Mouse (Mus musculus): Measurements from ENCODE around the gene Efcab12. TPM values are rescaled to one million over a fixed set of nuclear protein-coding genes. Genes with fewer than 3 reads are reported as not detected.

Gene Efcab12
- polyA plus RNA-seq, 1 experiment from 2014 or later = 2.3 TPM

GRCm38 (mm10) chr6:115770852-115771251 lies 67.4 kb downstream of the Efcab12 start:
- peaks cover 28% of the 10 kb centered on the region for H3K4me1 ChIP-seq (replicated peaks)
- WGBS = 78% methylated on average over 4 of the region's 4 CpGs
- no peaks in the 10 kb centered on the region for H3K27me3 ChIP-seq (ENCODE audit: insufficient read depth, poor library complexity, severe bottlenecking)
- H3K9me3 ChIP-seq = no peaks in the 10 kb centered on the region
- no peaks in the 10 kb centered on the region for H3K36me3 ChIP-seq
- no peak overlapping the region for H3K4me3 ChIP-seq
- no peak for DNase-seq (ENCODE audit: low spot score)
- H3K27ac ChIP-seq = no peak overlapping the region

- H3K9me3 ChIP-seq = no peaks in the 10 kb centered on the region
- H3K27ac ChIP-seq = no peak overlapping the region
- peaks cover 21% of the 10 kb centered on the region for H3K4me1 ChIP-seq (replicated peaks)
- no peaks in the 10 kb centered on the region for H3K27me3 ChIP-seq (ENCODE audit: insufficient read depth, poor library complexity, severe bottlenecking)
- DNase-seq (ENCODE audit: low spot score) = no peak
- H3K4me3 ChIP-seq = no peak overlapping the region
- H3K36me3 ChIP-seq = no peaks in the 10 kb centered on the region
- WGBS = 82% methylated on average over 20 of the region's 20 CpGs
Observed at GRCm38 (mm10) chr6:115770059-115770670, 68.0 kb downstream of the Efcab12 start.

GRCm38 (mm10) chr6:115768207-115768606 lies 70.0 kb downstream of the Efcab12 start:
- no peaks in the 10 kb centered on the region for H3K9me3 ChIP-seq
- DNase-seq (ENCODE audit: low spot score) = no peak
- 87% methylated on average over 4 of the region's 4 CpGs for WGBS
- H3K4me1 ChIP-seq (replicated peaks) = peaks cover 26% of the 10 kb centered on the region
- no peak overlapping the region for H3K4me3 ChIP-seq
- peak overlapping the region; percentile 62 for H3K27ac ChIP-seq
- H3K36me3 ChIP-seq = no peaks in the 10 kb centered on the region
- no peaks in the 10 kb centered on the region for H3K27me3 ChIP-seq (ENCODE audit: insufficient read depth, poor library complexity, severe bottlenecking)

- Histone ChIP-seq H3K4me1 (replicated peaks) (peaks cover 35% of the 10 kb centered on the region), H3K36me3 (no peaks in the 10 kb centered on the region), H3K4me3 (no peak overlapping the region), H3K27ac (peak overlapping the region; percentile 59), H3K27me3 (ENCODE audit: insufficient read depth, poor library complexity, severe bottlenecking) (no peaks in the 10 kb centered on the region), H3K9me3 (no peaks in the 10 kb centered on the region)
- DNase-seq (ENCODE audit: low spot score) = no peak
- WGBS = 26% methylated on average over 9 of the region's 9 CpGs
Observed at GRCm38 (mm10) chr6:115767357-115767756, 70.9 kb downstream of the Efcab12 start.

GRCm38 (mm10) chr6:115764179-115764578 lies 74.0 kb downstream of the Efcab12 start:
- no peaks in the 10 kb centered on the region for H3K36me3 ChIP-seq
- DNase-seq (ENCODE audit: low spot score) = peak; percentile 86
- H3K27me3 ChIP-seq (ENCODE audit: insufficient read depth, poor library complexity, severe bottlenecking) = no peaks in the 10 kb centered on the region
- H3K4me3 ChIP-seq = peak overlapping the region; percentile 10; the same call in 1 of the 2 replicates
- peaks cover 60% of the 10 kb centered on the region for H3K4me1 ChIP-seq (replicated peaks)
- no peaks in the 10 kb centered on the region for H3K9me3 ChIP-seq
- peak overlapping the region; percentile 90 for H3K27ac ChIP-seq
- WGBS = 7% methylated on average over 7 of the region's 7 CpGs

GRCm38 (mm10) chr6:115761995-115762756 lies 76.0 kb downstream of the Efcab12 start, which contains the start of gene Tmem40:
Gene Tmem40 (minus strand): TSS chr6:115762410.
- H3K27ac ChIP-seq = peak within 1 kb of the TSS; percentile 90
- H3K27me3 ChIP-seq (ENCODE audit: insufficient read depth, poor library complexity, severe bottlenecking) = no peaks in the 10 kb centered on the region
- peak within 1 kb of the TSS; percentile 35 for H3K4me3 ChIP-seq
- no peaks in the 10 kb centered on the region for H3K36me3 ChIP-seq
- peak; percentile 68 for DNase-seq (ENCODE audit: low spot score)
- peaks cover 67% of the 10 kb centered on the region for H3K4me1 ChIP-seq (replicated peaks)
- 2% methylated on average over 9 of the region's 9 CpGs for WGBS
- no peaks in the 10 kb centered on the region for H3K9me3 ChIP-seq

GRCm38 (mm10) chr6:115760982-115761381 lies 77.2 kb downstream of the Efcab12 start:
- H3K9me3 ChIP-seq = no peaks in the 10 kb centered on the region
- no peaks in the 10 kb centered on the region for H3K36me3 ChIP-seq
- peaks cover 63% of the 10 kb centered on the region for H3K4me1 ChIP-seq (replicated peaks)
- H3K27ac ChIP-seq = peak overlapping the region; percentile 90
- 55% methylated on average over 4 of the region's 4 CpGs for WGBS
- no peak for DNase-seq (ENCODE audit: low spot score)
- no peak overlapping the region for H3K4me3 ChIP-seq
- no peaks in the 10 kb centered on the region for H3K27me3 ChIP-seq (ENCODE audit: insufficient read depth, poor library complexity, severe bottlenecking)

Other genes with a start within 250 kb of the Efcab12 start
- 0.13 and 0.16 TPM in 2 replicates for gene Mkrn2os, start 245.8 kb downstream of the Efcab12 start, polyA plus RNA-seq (2016; fragmentation: Nextera tagmentation; extraction: Ambion mirVana)
- 25.0 and 28.5 TPM in 2 replicates for gene Mkrn2, start 236.5 kb downstream of the Efcab12 start, polyA plus RNA-seq (2016; fragmentation: Nextera tagmentation; extraction: Ambion mirVana)
- gene Raf1, start 161.8 kb downstream of the Efcab12 start, polyA plus RNA-seq (2016; fragmentation: Nextera tagmentation; extraction: Ambion mirVana) = 116 and 135 TPM in 2 replicates
- 2.2 and 3.2 TPM in 2 replicates for gene Tmem40, start 76.0 kb downstream of the Efcab12 start, polyA plus RNA-seq (2016; fragmentation: Nextera tagmentation; extraction: Ambion mirVana)
- 51.1 and 53.9 TPM in 2 replicates for gene Cand2, start 63.9 kb downstream of the Efcab12 start, polyA plus RNA-seq (2016; fragmentation: Nextera tagmentation; extraction: Ambion mirVana)
- 1,744 and 1,823 TPM in 2 replicates for gene Rpl32, start 29.7 kb downstream of the Efcab12 start, polyA plus RNA-seq (2016; fragmentation: Nextera tagmentation; extraction: Ambion mirVana)
- 24.6 and 31.7 TPM in 2 replicates for gene Mbd4, start 15.0 kb upstream of the Efcab12 start, polyA plus RNA-seq (2016; fragmentation: Nextera tagmentation; extraction: Ambion mirVana)
- 28.8 and 30.6 TPM in 2 replicates for gene Ift122, start 15.1 kb upstream of the Efcab12 start, polyA plus RNA-seq (2016; fragmentation: Nextera tagmentation; extraction: Ambion mirVana)
- 0.20 and 0.37 TPM in 2 replicates for gene Rho, start 93.3 kb upstream of the Efcab12 start, polyA plus RNA-seq (2016; fragmentation: Nextera tagmentation; extraction: Ambion mirVana)
- not detected in 2 replicates for gene H1foo, start 106.5 kb upstream of the Efcab12 start, polyA plus RNA-seq (2016; fragmentation: Nextera tagmentation; extraction: Ambion mirVana)
- gene Plxnd1, start 156.6 kb upstream of the Efcab12 start, polyA plus RNA-seq (2016; fragmentation: Nextera tagmentation; extraction: Ambion mirVana) = 24.6 and 28.5 TPM in 2 replicates

Data from hindbrain, embryonic 10.5 days (tissue).